Mouse (Mus musculus) left cerebral cortex, postnatal 36 days (tissue): ENCODE measurements around the gene Prss43. TPM values are rescaled to one million over a fixed set of nuclear protein-coding genes. Genes with fewer than 3 reads are reported as not detected.
"Not testable (repeated sequence)": the region's sequence is repeated elsewhere in the genome, so short reads cannot be mapped to it uniquely, and the experiment has no call there.

Experiments used
- DNase-seq, 2 experiments: peaks; one replicate each; pipeline ENCODE4 v3.0.0; 2021 to 2022; ENCODE audit warnings: low spot score in 2 of 2, mixed read lengths in 1 of 2
- intact Hi-C: fragments of 180-260 bp; cut with DNase I; formaldehyde crosslinking; loops from one replicate; pipeline ENCODE4 v1.15.1; 2025
- total RNA-seq, 2 experiments: library from RNA; stranded (reverse); gene quantifications; 2 replicates each; pipeline ENCODE4 v1.2.3; 2021

Prss43 gene
- total RNA-seq, result under 1 TPM in 1 of 2 experiments, not detected in 1; 0.12 TPM

- DNase-seq, result no peak
- intact Hi-C loops, result no loop called here
Observed at GRCm38 (mm10) chr9:110826390-110826789, at the start of gene Prss43. TSS of gene Prss43 (plus strand) at chr9:110826690.

- no peak for DNase-seq
- intact Hi-C loops, result no loop called here
Observed at GRCm38 (mm10) chr9:110778100-110778499, 48.4 kb upstream of the Prss43 start.

GRCm38 (mm10) chr9:110778559-110778958, 47.9 kb upstream of the Prss43 start:
- intact Hi-C loops, result no loop called here
- DNase-seq, result no peak

GRCm38 (mm10) chr9:110779242-110779913, 47.1 kb upstream of the Prss43 start:
- intact Hi-C loops, result no loop called here
- DNase-seq, result no peak

DNA sequence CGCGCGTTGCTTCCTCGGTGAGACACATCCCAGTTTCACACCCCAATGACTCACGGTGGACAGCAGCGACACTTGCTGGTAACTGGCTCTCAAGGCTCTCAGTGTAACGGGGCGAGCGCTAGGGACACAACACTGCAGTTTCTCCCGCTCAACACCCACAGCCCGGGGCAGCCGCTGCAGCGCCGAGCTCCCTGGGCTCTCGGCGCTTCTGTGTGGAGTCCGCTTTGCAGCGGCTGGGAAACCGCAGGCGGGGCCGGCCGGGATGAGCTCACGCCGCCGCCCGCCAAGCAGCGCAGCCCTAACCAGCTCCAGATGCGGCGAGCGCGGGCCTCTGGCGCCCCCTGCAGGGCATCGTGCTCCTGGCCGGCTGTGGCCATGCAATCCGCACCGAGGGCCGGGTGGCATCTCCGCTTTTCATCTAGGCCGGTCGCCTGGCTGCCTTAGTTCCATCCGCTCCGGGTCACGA, 45.2 kb upstream of the Prss43 start:
- intact Hi-C loops, result loop anchor here (1.0 to 5.0 kb wide), 5 partner anchors 49 to 370 kb away; no protein-coding TSS in a partner anchor
- peak; percentile 93 for DNase-seq

DNA sequence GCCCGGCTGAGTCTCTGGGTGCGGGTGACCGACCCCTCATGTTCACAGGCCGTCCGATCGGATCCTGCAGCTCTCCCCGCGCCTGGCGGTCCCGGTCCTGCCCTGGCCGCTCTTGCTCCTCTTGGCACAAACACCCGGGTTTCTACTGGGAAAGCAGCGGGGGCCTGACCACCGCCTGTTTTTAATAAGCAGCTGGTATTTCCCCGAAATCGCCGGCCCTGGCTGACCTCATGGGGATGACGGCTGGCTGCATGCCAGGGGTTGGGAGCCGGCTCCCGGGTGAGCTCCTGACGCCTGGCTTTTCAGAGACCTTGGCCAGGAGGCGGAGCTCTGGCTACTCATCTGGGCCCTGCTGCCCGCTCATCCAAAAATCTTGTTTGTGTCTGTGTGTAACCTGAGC, 44.8 kb upstream of the Prss43 start:
- intact Hi-C loops, result loop anchor here (1.0 to 5.0 kb wide), 5 partner anchors 49 to 371 kb away; no protein-coding TSS in a partner anchor
- DNase-seq, result peak; percentile 69

DNA sequence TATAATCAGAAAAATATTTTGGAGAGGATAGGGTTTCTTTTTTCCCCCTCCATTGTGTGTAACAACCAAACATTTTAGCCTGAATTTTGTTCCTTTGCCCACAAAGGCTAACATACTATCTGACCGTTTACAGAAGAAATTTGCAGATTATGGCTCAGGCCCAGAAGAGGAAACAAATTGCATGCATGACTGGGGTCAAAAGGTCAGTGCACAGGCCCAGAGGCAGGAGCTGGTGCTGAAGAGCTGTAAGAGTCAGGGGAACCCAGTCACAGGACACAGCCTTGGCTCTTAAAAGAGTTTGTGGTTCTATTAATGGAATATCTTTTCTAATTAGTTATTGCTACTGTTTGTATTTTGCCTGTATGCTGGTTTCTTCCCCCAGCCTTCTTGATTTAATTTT, 42.9 kb upstream of the Prss43 start:
- intact Hi-C loops, result loop anchor here (5.0 kb wide), 3 partner anchors 51 to 151 kb away; no protein-coding TSS in a partner anchor
- no peak for DNase-seq

DNA sequence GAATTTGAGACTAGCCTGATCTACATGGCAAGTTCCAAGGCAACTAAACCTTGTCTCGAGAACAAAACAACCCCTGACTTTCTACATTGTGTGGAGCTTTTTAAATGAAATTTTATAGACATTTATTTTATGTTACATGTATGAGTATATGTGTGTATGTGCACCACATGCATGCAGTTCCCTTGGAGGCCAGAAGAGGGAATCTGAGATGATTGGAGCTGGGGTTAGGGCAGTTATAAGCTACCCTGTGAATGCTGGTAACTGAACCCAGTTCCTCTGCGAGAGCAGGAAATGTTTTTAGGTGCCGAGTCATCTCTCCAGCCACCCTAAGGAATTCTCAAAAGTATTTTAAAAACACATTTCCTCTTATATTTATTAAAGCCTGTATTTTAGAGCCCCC, 38.3 kb upstream of the Prss43 start:
- DNase-seq, result no peak
- intact Hi-C loops, result no loop called here

DNA sequence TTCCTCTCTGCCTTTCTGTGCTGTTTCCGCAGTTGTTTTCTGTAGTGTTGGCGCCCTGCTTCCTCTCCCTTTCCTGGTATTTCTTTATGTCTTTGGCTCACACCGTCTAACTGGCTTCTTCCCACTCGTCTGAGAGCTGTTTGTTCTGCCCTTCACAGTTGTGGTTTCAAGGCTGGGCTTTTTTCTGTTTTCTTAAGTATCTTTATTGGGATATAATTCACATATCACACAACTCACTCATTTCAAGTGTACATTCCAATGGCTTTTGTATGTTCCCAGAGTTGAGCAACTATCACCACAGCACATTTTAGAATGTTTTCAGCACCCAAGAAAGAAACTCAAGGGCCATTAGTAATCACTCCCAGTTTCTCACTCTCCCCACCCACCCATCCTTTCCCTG, 36.0 kb upstream of the Prss43 start:
- intact Hi-C loops, result no loop called here
- no peak for DNase-seq

DNA sequence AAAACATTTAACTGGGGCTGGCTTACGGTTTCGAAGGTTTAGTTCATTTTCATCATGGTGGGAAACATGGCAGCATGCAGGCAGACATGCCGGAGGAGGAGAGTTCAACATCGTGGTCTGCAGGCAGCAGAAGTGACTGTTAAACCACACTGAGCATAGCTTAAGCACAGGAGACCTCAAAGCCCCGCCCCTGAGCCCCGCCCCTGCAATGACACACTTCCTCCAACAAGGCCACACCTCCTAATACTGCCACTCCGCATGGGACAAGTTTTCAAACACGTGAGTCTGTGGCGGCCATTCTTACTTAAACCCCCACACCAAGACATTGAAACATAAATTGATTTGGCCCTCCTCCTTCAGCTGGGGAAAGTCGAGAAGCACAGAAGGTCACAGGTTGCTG, 29.5 kb upstream of the Prss43 start:
- DNase-seq, result no peak
- intact Hi-C loops, result no loop called here

DNA sequence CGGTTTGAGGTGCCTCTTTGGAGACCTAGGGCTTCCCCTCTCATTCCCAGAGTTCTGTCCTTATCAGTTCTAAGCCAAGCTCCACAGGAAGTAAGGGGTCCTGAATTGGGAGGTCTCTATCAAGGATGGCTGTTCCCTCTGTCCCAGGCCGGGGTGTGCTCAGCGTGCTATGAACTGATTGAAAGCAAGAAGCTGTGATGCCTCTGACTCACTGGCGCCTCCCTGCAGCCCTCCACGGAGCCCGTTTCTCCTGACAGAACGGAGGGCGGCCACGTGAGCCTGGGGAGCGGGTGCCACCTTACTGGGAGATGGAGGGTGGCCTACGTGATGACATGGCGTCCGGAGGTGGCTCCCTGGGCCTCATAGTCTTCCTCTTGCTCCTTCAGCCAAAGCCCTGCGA, 28.6 kb upstream of the Prss43 start, which contains the start of gene Prss42:
Gene Prss42, plus strand, starts transcription at position 301 of the 400 bp plus-strand sequence.
- intact Hi-C loops, result no loop called here
- no peak for DNase-seq

- no peak for DNase-seq
- intact Hi-C loops, result no loop called here
Observed at GRCm38 (mm10) chr9:110800834-110801479, 25.5 kb upstream of the Prss43 start.

GRCm38 (mm10) chr9:110803294-110803693, 23.2 kb upstream of the Prss43 start:
- intact Hi-C loops, result no loop called here
- DNase-seq, result no peak

DNA sequence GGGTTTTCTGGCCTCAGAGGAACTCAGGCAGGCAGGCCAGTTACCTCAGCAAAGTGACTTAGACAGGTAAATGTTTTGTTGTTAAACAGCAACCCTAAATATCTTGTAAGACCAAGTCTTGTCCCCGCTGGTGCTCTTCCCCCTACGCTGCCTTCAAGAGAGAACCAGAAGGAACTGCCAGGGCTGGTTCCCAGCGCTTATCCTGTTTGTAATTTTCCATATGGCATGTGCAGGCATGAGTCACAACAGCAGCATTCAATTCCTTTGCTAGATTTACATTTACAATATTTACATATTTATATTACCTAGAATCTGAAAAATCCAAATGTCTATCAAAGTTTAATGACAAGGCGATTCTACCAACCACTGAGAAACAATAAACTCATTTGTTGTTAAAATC, 16.4 kb upstream of the Prss43 start:
- intact Hi-C loops, result no loop called here
- DNase-seq, result peak in 1 of 2 experiments; percentile 7

- intact Hi-C loops, result no loop called here
- no peak for DNase-seq
Observed at GRCm38 (mm10) chr9:110813789-110814188, 12.7 kb upstream of the Prss43 start, which contains the start of gene Prss44. TSS of gene Prss44 (plus strand) at chr9:110813994.

DNA sequence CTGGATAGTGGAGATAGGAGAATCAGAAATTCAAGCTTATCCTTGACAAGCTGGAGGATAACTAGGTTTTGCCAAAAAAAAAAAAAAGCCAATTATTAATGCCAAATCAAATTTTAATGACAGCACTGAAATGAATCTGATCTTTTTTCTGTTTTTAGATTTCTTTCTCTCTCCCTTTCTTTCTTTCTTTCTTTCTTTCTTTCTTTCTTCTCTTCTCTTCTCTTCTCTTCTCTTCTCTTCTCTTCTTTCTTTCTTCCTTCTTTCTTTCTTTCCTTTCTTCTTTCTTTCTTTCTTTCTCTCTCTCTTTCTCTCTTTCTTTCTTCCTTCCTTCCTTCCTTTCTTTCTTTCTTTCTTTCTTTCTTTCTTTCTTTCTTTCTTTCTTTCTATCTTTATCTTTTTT, 5.9 kb upstream of the Prss43 start:
- intact Hi-C loops, DNase-seq: not testable (repeated sequence)

DNA sequence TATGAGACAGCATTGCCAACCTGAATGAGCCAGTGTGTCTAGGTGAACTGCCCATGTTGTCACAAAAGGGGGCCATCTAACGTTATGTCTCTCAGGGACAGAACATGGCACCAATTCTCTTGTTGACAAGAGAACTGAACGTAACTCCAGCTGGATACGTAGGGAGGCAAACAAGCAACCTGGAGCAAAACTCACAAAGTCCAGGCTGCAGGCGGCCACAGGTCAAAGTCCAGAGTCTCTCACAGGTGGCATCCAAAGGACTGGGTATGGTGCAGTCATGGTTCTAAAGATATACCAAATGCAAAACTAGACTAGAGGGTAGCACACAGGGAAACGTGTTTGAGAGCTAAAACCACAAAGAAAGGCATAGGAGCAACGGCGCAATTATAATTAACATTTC, 5.1 kb upstream of the Prss43 start:
- no peak for DNase-seq
- intact Hi-C loops, result no loop called here

DNA sequence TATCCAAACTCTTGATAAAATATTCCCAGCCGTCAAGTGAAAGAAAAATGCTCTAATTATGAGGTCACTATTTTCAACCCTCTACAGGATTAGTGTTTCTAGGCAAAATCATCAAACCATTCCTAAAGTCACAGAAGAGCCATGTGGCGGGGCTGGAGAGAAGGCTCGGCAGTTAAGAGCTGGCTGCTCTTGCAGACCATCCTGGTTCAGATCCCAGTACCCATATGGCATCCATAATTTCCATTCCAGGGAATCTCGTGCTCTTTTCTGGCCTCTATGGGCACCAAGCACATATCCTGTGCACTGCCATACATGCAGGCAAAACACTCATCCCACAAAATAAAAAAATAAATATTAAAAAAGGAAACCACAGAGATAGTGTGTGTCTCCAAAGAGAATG, 1.1 kb upstream of the Prss43 start:
- no peak for DNase-seq
- intact Hi-C loops, result no loop called here

GRCm38 (mm10) chr9:110825832-110826231, 658 bp upstream of the Prss43 start:
- intact Hi-C loops, result no loop called here
- no peak for DNase-seq

DNA sequence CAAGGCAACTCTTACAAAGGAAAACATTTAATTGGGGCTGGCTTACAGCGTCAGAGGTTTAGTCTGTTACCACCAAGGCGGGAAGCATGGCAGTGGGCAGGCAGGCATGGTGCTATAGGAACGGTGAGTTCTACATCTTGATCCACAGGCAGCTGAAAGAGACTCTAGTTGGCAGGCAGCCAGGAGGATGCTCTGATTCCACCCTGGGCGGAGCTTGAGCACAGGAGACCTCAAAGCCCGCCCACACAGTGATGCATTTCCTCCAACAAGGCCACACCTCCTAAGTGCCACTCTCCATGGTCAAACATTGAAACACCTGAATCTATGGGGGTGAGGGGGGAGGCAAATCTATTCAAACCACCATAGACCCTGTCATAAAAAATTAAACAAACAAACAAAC, 6.5 kb downstream of the Prss43 start:
- no peak for DNase-seq
- intact Hi-C loops, result no loop called here

DNA sequence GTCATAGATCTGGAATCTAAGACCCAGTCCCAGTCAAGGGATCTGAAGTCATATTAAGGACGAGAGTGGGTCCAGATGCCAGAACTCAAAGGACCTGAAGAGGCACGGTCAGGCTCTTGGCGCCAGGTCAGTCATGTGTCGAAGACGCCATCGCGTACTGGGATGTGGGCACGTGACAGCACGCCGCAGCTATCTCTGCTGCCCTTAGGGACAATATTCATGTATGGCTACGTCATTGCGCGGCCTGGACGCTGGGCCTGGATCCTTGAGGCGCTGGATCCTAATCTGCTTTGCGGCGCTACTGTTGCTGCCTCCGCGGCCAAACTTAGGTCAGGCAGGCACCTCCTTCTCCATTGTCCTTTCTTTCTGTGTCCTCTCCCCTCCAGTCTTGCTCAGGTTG, 7.9 kb downstream of the Prss43 start, which contains the start of gene Prss45:
Gene Prss45, plus strand, starts transcription at position 178 of the 400 bp plus-strand sequence.
- no peak for DNase-seq
- intact Hi-C loops, result no loop called here
